Mouse (Mus musculus) hindbrain, embryonic 12.5 days (tissue): Measurements from ENCODE around the gene Tfcp2. TPM values are rescaled to one million over a fixed set of nuclear protein-coding genes. Genes with fewer than 3 reads are reported as not detected.
"Not testable (repeated sequence)": the region's sequence is repeated elsewhere in the genome, so short reads cannot be mapped to it uniquely, and the experiment has no call there.

Source experiments
- ATAC-seq: fragments of 200-750 bp; cut with Nextera tagmentation; 2 replicates; pipeline ENCODE4 v1.8.0; 2017; ENCODE audit warnings: moderate TSS enrichment; ENCODE audit not compliant: low FRiP score
- H3K27ac ChIP-seq: fragments of 300-500 bp; sonication (generic); 2 replicates; pipeline ENCODE4 v1.5.1; 2016; ENCODE audit warnings: mild to moderate bottlenecking
- H3K27me3 ChIP-seq: fragments of 300-500 bp; sonication (generic); 2 replicates; pipeline ENCODE4 v1.6.1; 2016; ENCODE audit warnings: mild to moderate bottlenecking
- H3K36me3 ChIP-seq: fragments of 300-500 bp; sonication (generic); 2 replicates; pipeline ENCODE4 v1.6.1; 2016; ENCODE audit warnings: mild to moderate bottlenecking
- H3K4me1 ChIP-seq: fragments of 300-500 bp; sonication (generic); 2 replicates; pipeline ENCODE4 v1.6.1; 2016
- H3K4me2 ChIP-seq: fragments of 300-500 bp; sonication (generic); replicated peaks from 2 replicates; pipeline ENCODE4 v1.6.1; 2016; ENCODE audit warnings: mild to moderate bottlenecking
- H3K4me3 ChIP-seq: fragments of 300-500 bp; sonication (generic); 2 replicates; pipeline ENCODE4 v1.5.1; 2016; ENCODE audit warnings: mild to moderate bottlenecking
- H3K9ac ChIP-seq: fragments of 300-500 bp; sonication (generic); 2 replicates; pipeline ENCODE4 v1.6.1; 2016; ENCODE audit warnings: mild to moderate bottlenecking, moderate library complexity
- H3K9me3 ChIP-seq: fragments of 300-500 bp; sonication (generic); replicated peaks from 2 replicates; pipeline ENCODE4 v1.6.1; 2016; ENCODE audit warnings: mild to moderate bottlenecking
- WGBS: fragments of 180-500 bp; shearing (Covaris S2); methylation state at CpG from one replicate; pipeline ENCODE4 v1.1.7; 2016; 5-methylcytosine and 5-hydroxymethylcytosine counted together
- polyA plus RNA-seq: library from polyadenylated mRNA; unstranded; fragments of >200 nt; fragmentation: Nextera tagmentation; extraction: Ambion mirVana; gene quantifications from 2 replicates; pipeline ENCODE4 v1.2.1, GENCODE M21; 2016

Tfcp2 gene
- polyA plus RNA-seq, 1 experiment from 2014 or later, result 42.9 TPM

DNA sequence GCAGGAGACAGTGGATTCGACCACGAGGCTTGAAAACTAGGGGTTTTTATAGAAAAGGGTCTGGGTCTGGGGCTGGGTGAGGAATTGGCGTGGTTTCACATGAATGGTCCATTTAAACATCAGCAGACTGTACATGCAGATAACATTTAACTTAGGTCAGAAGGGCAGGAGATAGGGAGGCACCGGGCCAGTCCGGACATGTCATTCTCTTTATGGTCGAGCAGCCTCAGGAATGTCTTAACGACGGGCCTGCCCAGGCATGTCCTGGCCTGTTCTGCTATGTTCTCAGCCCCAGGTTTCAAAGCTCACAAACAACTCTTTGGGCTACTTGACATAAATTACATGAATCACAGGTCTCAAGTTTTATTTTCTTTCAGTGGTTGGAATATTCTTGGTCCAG, 52.3 kb downstream of the Tfcp2 start:
- H3K9ac ChIP-seq, ATAC-seq, H3K27ac ChIP-seq, H3K27me3 ChIP-seq, H3K4me3 ChIP-seq, H3K4me1 ChIP-seq, H3K4me2 ChIP-seq, H3K9me3 ChIP-seq: not testable (repeated sequence)
- peaks cover 13% of the 10 kb centered on the region for H3K36me3 ChIP-seq
- 94% methylated on average over 8 of the region's 8 CpGs for WGBS

DNA sequence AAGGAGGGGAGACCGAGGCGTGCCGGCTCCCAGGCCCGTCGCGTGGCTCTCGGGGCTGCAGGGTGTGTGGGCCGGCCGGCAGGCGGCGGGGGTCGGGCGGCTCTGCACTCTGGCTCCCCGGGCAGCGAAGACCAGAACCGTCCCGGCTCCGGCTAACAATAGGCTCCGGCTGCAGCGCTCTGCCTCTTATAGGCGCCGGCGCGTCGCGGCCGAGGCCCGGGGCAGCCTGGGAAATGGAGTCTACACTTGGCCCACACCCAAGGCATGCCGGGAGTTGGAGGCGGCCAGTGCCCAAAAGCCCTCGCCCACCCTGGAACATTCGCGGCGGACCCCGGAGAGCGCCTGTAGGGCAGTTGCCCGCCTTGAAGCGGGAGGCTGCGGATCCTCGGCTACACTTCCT, 56.7 kb downstream of the Tfcp2 start, which contains the start of gene Csrnp2:
Csrnp2 (minus strand) TSS at position 387 of the 400 bp plus-strand sequence.
- Histone ChIP-seq H3K4me3 (peak within 1 kb of the TSS; percentile 82), H3K9ac (peak within 1 kb of the TSS; percentile 96), H3K4me2 (peak within 1 kb of the TSS; percentile 80), H3K9me3 (no peaks in the 10 kb centered on the region), H3K27me3 (no peaks in the 10 kb centered on the region), H3K27ac (peak within 1 kb of the TSS; percentile 97), H3K36me3 (no peaks in the 10 kb centered on the region), H3K4me1 (peaks cover 38% of the 10 kb centered on the region)
- under 1% methylated on average over 40 of the region's 40 CpGs for WGBS
- ATAC-seq, result peak; percentile 98

DNA sequence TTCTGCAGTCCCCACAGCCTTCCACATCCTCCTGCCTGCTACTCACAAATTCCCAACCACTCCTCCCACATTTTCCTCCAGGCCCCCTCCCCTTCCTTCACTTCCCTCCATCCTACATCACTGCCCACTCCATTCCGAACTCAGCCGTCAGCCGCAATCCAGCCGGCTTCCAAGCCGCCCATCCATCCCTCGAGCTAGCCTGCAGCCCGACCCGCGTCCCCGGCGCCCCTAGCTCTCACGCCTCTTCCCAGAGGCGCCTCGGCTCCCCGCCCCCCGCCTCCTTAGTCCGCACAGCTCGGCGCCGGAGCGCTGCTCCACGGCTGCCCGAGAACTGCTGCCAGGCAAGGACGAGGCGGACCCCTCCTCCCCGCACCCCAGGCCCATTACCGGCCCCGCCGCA, 57.2 kb downstream of the Tfcp2 start:
- under 1% methylated on average over 29 of the region's 29 CpGs for WGBS
- peak; percentile 89 for ATAC-seq
- H3K27ac ChIP-seq, result peak overlapping the region; percentile 97
- no peaks in the 10 kb centered on the region for H3K36me3 ChIP-seq
- H3K9ac ChIP-seq, result peak overlapping the region; percentile 96
- peaks cover 41% of the 10 kb centered on the region for H3K4me1 ChIP-seq
- no peaks in the 10 kb centered on the region for H3K27me3 ChIP-seq
- peak overlapping the region; percentile 80 for H3K4me2 ChIP-seq
- peak overlapping the region; percentile 82 for H3K4me3 ChIP-seq
- no peaks in the 10 kb centered on the region for H3K9me3 ChIP-seq

DNA sequence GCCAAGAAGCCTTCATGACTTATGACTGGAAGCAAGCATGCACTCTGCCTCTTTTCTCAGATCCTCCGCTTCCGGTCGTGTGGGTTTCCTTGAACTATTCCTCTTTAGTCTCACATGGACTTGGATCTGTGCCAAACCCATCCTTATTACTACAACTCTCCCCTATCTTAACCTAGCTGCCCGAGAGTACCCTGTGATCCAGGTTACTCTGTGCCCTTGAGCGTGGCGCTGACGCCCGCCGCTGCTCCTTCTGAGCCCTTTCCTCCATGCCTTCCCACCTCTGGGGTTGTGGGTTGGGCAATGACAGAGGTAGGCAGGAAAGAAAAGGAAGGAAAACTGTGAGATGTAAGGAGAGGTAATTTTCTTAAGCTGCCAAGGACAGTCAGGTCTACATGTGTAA, 59.8 kb downstream of the Tfcp2 start:
- 77% methylated on average over 9 of the region's 9 CpGs for WGBS
- peaks cover 25% of the 10 kb centered on the region for H3K36me3 ChIP-seq
- peak overlapping the region; percentile 80 for H3K4me2 ChIP-seq
- H3K27me3 ChIP-seq, result no peaks in the 10 kb centered on the region
- no peak for ATAC-seq
- no peak overlapping the region for H3K4me3 ChIP-seq
- no peaks in the 10 kb centered on the region for H3K9me3 ChIP-seq
- no peak overlapping the region for H3K27ac ChIP-seq
- peaks cover 50% of the 10 kb centered on the region for H3K4me1 ChIP-seq
- H3K9ac ChIP-seq, result no peak overlapping the region

DNA sequence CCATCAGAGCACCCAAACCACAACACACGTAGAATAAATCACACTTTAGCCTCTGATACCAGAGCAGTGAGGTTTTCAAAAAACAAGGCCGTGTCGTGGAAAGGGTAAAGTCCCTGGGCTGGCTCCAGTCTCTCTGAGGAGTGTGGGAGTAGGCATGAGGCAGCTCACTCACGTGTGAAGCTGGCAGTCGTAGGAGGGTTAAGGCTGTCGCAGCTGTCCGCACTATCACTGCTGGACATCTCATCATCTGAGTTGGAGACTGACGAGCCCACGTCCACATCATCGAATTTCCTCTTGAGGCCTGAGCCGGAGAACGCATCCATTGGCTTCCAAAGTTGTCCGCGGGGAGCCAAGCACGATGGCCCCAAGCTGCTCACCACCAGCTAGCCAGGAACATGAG, 62.5 kb downstream of the Tfcp2 start:
- Histone ChIP-seq H3K4me3 (no peak overlapping the region), H3K9me3 (no peaks in the 10 kb centered on the region), H3K36me3 (peaks cover 51% of the 10 kb centered on the region), H3K27ac (no peak overlapping the region), H3K4me2 (no peak overlapping the region), H3K27me3 (no peaks in the 10 kb centered on the region), H3K9ac (peak overlapping the region; percentile 32; the same call in 1 of the 2 replicates), H3K4me1 (peaks cover 57% of the 10 kb centered on the region)
- 79% methylated on average over 15 of the region's 15 CpGs for WGBS
- ATAC-seq, result no peak

DNA sequence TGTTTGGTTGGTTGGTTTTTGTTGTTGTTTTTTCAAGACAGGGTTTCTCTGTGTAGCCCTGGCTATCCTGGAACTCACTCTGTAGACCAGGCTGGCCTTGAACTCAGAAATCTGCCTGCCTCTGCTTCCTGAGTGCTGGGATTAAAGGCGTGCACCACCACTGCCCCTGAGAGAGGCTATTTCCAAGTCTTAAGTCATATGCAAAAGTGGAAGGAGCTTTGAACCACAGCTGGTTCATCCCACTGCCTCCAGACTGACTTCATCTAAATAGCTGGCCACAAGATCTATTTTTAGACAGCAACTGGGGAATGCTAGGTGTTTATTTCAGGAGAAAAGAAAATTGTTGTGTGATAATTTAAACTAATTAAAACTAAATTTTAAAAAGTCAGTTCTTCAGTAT, 63.5 kb downstream of the Tfcp2 start:
- not testable (repeated sequence) for ATAC-seq, H3K27me3 ChIP-seq

DNA sequence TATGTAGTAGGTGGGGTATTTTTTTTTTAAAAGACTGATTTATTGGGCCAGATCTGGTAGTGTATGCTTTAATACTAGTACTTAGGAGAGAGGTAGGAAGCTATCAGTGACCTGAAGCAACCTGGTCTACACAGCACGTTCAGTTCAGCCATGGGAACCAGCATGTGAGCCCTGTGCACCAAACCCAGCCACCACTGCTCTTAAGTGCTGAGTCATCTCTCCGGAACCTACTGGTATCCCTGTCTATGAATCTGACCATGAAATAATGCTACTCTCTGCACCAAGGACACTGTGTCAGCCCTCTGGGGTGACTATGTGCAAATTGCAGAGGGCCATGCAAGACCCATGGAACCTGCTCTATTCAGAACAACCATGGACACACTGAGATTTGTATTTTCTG, 64.8 kb downstream of the Tfcp2 start:
- Histone ChIP-seq H3K9me3 (no peaks in the 10 kb centered on the region), H3K4me3 (no peak overlapping the region), H3K27me3 (no peaks in the 10 kb centered on the region), H3K9ac (no peak overlapping the region), H3K4me2 (no peak overlapping the region), H3K4me1 (peaks cover 35% of the 10 kb centered on the region), H3K36me3 (peaks cover 73% of the 10 kb centered on the region), H3K27ac (0 out of 2 replicates have a peak overlapping the region, but pooled peaks have one; percentile 12)
- 83% methylated on average over 2 of the region's 2 CpGs for WGBS
- no peak for ATAC-seq

More for the DNA sequence above, 63.5 kb downstream of the Tfcp2 start:
- 96% methylated on average over 1 of the region's 1 CpGs for WGBS
- H3K4me3 ChIP-seq, H3K27ac ChIP-seq, H3K4me2 ChIP-seq, H3K9me3 ChIP-seq, H3K9ac ChIP-seq: not testable (repeated sequence)
- Histone ChIP-seq H3K4me1 (peaks cover 47% of the 10 kb centered on the region), H3K36me3 (peaks cover 61% of the 10 kb centered on the region)

DNA sequence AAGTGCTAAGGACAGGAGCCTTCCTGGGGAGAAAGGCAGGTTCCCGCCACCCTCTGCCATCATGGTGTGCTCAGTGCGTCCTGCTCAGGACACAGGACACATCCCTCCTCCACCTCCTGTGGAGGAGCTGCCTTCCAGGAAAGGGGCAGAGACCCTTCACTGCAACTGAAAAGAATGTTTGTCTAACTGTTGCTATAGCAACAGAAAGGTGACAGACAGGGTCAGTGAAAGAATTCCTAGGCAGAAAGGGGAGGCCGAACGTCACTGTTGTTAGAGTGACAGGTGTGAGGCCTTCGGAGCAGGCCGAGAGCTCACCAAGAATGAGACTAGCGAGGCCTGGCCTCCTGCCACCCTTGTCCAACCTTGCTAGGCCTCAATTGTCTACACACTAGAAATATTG, 65.4 kb downstream of the Tfcp2 start:
- no peaks in the 10 kb centered on the region for H3K9me3 ChIP-seq
- peaks cover 79% of the 10 kb centered on the region for H3K36me3 ChIP-seq
- 0 out of 2 replicates have a peak overlapping the region, but pooled peaks have one; percentile 32 for H3K9ac ChIP-seq
- H3K4me3 ChIP-seq, result no peak overlapping the region
- H3K27me3 ChIP-seq, result no peaks in the 10 kb centered on the region
- no peak for ATAC-seq
- H3K4me1 ChIP-seq, result peaks cover 30% of the 10 kb centered on the region
- H3K27ac ChIP-seq, result 0 out of 2 replicates have a peak overlapping the region, but pooled peaks have one; percentile 12
- 15% methylated on average over 7 of the region's 7 CpGs for WGBS
- no peak overlapping the region for H3K4me2 ChIP-seq

DNA sequence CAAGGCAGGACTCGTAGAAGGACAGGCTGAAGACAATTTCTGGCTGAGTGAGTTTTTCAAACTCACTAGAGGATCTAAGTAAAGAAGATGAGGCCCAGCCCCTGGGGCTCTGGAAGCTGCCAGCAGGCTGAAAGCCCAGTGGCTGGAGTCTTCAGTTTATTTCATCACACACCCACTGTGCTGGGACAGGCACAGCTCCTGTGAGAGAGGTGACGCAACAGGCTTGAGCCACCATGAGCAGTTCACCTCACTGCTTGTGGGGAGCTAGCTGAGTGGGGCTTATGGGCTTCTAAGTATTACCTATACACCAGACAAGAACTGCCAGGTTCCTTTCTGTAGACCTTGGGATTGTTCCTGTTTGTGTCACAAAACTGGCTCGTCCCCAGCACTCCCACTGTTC, 66.2 kb downstream of the Tfcp2 start:
- 87% methylated on average over 3 of the region's 3 CpGs for WGBS

DNA sequence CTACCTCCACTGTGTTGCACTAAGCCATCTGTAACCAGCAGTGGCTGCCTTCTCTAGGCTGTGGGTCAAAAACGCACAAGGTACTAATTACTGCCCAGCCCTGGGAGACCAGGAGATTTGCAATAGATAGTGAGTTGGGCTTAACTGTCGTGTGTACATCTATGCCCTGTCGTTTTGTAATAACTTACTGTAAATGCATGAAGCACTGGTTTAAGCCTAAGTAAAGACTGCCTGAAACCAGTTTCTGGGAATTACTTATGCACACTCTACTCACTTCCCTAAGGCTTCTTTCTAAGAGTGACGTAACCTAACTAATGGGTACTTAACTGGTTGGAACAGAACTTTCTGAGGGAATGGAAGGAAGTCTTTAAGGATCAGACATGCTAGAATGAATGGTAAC, 72.9 kb downstream of the Tfcp2 start:
- Histone ChIP-seq H3K36me3 (peaks cover 95% of the 10 kb centered on the region), H3K4me3 (no peak overlapping the region), H3K27me3 (no peaks in the 10 kb centered on the region), H3K4me1 (no peaks in the 10 kb centered on the region), H3K4me2 (no peak overlapping the region), H3K9ac (no peak overlapping the region), H3K27ac (no peak overlapping the region), H3K9me3 (no peaks in the 10 kb centered on the region)
- no peak for ATAC-seq
- 84% methylated on average over 4 of the region's 4 CpGs for WGBS

More for the DNA sequence above, 66.2 kb downstream of the Tfcp2 start:
- Histone ChIP-seq H3K4me2 (no peak overlapping the region), H3K9me3 (no peaks in the 10 kb centered on the region), H3K4me3 (no peak overlapping the region), H3K36me3 (peaks cover 88% of the 10 kb centered on the region), H3K27ac (no peak overlapping the region), H3K9ac (no peak overlapping the region), H3K27me3 (no peaks in the 10 kb centered on the region), H3K4me1 (peaks cover 22% of the 10 kb centered on the region)
- ATAC-seq, result no peak

DNA sequence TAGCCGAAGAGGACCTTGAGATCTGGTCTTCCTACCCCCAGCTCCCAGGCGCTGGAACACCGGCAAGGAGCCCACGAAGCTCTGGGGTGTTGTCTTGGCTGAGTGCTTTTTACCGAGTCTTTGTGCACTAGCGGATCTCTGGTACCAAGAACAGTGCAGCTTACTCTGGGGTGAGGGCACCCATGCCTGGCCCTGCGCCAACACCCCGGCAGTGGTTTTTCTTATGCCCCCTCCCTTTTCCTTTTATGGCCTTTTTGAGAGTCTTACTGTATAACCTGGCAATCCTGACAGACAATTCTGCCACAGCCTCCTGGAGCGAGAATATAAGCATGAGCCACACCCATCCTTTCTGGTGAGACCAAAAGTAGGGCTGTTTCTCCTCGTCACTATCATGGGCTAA, 73.5 kb downstream of the Tfcp2 start:
- Histone ChIP-seq H3K9ac (no peak overlapping the region), H3K4me1 (no peaks in the 10 kb centered on the region), H3K27me3 (no peaks in the 10 kb centered on the region), H3K9me3 (no peaks in the 10 kb centered on the region), H3K4me3 (no peak overlapping the region), H3K4me2 (no peak overlapping the region), H3K27ac (no peak overlapping the region), H3K36me3 (peaks cover 95% of the 10 kb centered on the region)
- ATAC-seq, result no peak
- 89% methylated on average over 10 of the region's 10 CpGs for WGBS

DNA sequence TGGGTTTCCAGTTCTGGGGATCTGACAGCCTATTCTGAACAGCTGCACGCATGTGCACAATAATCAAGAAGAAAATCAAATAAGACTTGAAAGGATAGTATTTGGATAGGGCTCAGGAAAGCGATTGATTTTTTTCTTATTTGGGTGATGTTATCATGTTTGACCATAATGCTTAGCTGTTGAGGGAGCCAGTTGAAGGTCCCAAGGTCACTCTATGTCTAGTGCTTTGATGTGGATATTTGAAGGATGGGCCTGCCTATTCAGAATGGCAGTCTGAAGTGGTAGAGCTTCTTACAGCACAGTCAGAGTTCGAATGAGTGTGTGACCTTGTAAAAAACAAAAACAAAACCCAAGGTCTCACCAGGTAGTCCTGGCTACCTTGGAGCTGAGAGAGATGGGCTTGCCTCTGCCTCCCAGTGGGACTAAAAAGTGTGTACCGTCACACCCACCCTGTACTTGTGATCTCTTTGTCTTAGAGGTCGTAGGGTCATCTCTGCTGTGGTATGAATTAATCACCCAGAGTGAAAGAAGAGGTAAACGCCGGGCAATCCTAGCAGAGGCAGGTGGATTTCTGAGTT, 77.8 kb downstream of the Tfcp2 start:
- Histone ChIP-seq H3K9ac (no peak overlapping the region), H3K4me2 (no peak overlapping the region), H3K9me3 (no peaks in the 10 kb centered on the region), H3K27ac (no peak overlapping the region), H3K4me1 (peaks cover 15% of the 10 kb centered on the region), H3K36me3 (peaks cover 72% of the 10 kb centered on the region), H3K4me3 (no peak overlapping the region), H3K27me3 (no peaks in the 10 kb centered on the region)
- WGBS, result 81% methylated on average over 7 of the region's 7 CpGs
- ATAC-seq, result no peak

DNA sequence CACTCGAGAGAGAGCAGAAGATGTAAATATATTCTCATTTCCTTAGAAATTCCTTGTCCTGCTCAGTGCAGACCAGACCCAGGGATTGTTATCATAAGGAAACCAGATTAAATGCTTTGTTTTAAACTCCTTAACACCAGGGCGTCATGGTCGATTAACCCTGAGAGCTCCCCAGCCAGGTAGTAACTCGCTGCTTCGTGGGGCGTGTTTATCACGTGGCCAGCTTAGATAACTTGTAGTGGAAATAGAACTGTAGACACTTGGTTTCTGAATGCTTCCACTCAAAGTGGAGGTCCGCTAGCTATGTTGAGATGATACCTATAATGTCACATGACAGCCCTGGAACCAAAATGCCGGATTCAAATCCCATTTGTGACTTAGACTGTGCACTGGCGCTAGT, 81.8 kb downstream of the Tfcp2 start:
- 65% methylated on average over 10 of the region's 10 CpGs for WGBS
- Histone ChIP-seq H3K4me2 (peak overlapping the region; percentile 83), H3K36me3 (peaks cover 34% of the 10 kb centered on the region), H3K27ac (no peak overlapping the region), H3K4me1 (peaks cover 27% of the 10 kb centered on the region), H3K27me3 (no peaks in the 10 kb centered on the region), H3K9me3 (no peaks in the 10 kb centered on the region), H3K4me3 (peak overlapping the region; percentile 84), H3K9ac (peak overlapping the region; percentile 84; the same call in 1 of the 2 replicates)
- ATAC-seq, result no peak
